Mouse (Mus musculus) limb, embryonic 13.5 days (tissue): ENCODE results near the gene Ptbp1. TPM values are rescaled to one million over a fixed set of nuclear protein-coding genes. Genes with fewer than 3 reads are reported as not detected.
"Not testable (repeated sequence)": the region's sequence is repeated elsewhere in the genome, so short reads cannot be mapped to it uniquely, and the experiment has no call there.

Experiments
- ATAC-seq: fragments of 200-750 bp; cut with Nextera tagmentation; 2 replicates; pipeline ENCODE4 v1.8.0; 2017; ENCODE audit warnings: low read depth, moderate number of reproducible peaks, moderate TSS enrichment; ENCODE audit not compliant: low FRiP score
- H3K27ac ChIP-seq: fragments of 300-500 bp; sonication (generic); 2 replicates; pipeline ENCODE4 v1.5.1; 2015; ENCODE audit warnings: inconsistent platforms, mild to moderate bottlenecking, moderate library complexity
- H3K27me3 ChIP-seq: fragments of 300-500 bp; sonication (generic); 2 replicates; pipeline ENCODE4 v1.6.1; 2015; ENCODE audit warnings: mild to moderate bottlenecking, inconsistent platforms
- H3K36me3 ChIP-seq: fragments of 300-500 bp; sonication (generic); 2 replicates; pipeline ENCODE4 v1.6.1; 2015; ENCODE audit warnings: inconsistent platforms, mild to moderate bottlenecking, moderate library complexity
- H3K4me1 ChIP-seq: fragments of 300-500 bp; sonication (generic); 2 replicates; pipeline ENCODE4 v1.6.1; 2015; ENCODE audit warnings: inconsistent platforms
- H3K4me2 ChIP-seq: fragments of 300-500 bp; sonication (generic); replicated peaks from 2 replicates; pipeline ENCODE4 v1.6.1; 2015; ENCODE audit warnings: inconsistent platforms, mild to moderate bottlenecking, moderate library complexity
- H3K4me3 ChIP-seq: fragments of 300-500 bp; sonication (generic); 2 replicates; pipeline ENCODE4 v1.5.1; 2015; ENCODE audit warnings: moderate library complexity, mild to moderate bottlenecking, inconsistent platforms
- H3K9ac ChIP-seq: fragments of 300-500 bp; sonication (generic); 2 replicates; pipeline ENCODE4 v1.6.1; 2015; ENCODE audit warnings: mild to moderate bottlenecking, inconsistent platforms
- H3K9me3 ChIP-seq: fragments of 300-500 bp; sonication (generic); 2 replicates; pipeline ENCODE4 v1.6.1; 2016; ENCODE audit warnings: inconsistent platforms
- whole genome bisulfite sequencing: fragments of 180-500 bp; shearing (Covaris S2); methylation state at CpG from one replicate; pipeline ENCODE4 v1.1.7; 2015; 5-methylcytosine and 5-hydroxymethylcytosine counted together
- polyA plus RNA-seq: library from polyadenylated mRNA; unstranded; fragments of >200 nt; fragmentation: Nextera tagmentation; extraction: Ambion mirVana; gene quantifications from 2 replicates; pipeline ENCODE4 v1.2.1, GENCODE M21; 2015

Ptbp1 gene
- polyA plus RNA-seq, 1 experiment from 2014 or later: 366 TPM

DNA sequence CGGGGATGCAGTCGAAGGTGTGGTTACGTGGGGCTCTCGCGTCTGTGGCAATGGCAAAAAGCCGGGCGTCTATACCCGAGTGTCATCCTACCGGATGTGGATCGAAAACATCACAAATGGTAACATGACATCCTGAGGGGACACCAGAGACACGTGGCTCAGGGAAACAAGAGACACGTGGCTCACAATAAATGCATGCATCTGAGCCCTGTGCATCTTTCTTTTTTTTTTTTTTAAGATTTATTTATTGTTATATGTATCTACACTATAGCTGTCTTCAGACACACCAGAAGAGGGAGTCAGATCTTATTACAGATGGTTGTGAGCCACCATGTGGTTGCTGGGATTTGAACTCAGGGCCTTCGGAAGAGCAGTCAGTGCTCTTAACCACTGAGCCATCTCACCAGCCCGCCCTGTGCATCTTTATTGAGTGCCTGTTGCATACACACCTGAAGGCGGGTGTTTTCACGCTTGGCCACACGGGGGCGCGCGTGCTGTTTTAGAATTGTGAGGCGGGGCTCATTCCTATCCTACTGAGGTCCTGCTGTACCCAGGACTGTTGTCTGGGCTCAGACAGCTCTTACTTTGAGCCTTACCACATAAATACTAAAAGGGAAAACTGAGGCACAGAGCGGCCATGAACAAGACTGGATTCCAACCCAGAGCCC lies 38.4 kb downstream of the Ptbp1 start:
- peak; percentile 60; the same call in 1 of the 2 replicates for ATAC-seq
- Histone ChIP-seq H3K36me3 (peaks cover 33% of the 10 kb centered on the region), H3K9ac (0 out of 2 replicates have a peak overlapping the region, but pooled peaks have one; percentile 4)
- H3K9me3 ChIP-seq, H3K4me2 ChIP-seq, H3K4me3 ChIP-seq, H3K27ac ChIP-seq, H3K27me3 ChIP-seq, H3K4me1 ChIP-seq: not testable (repeated sequence)
- WGBS: 44% methylated on average over 22 of the region's 22 CpGs

DNA sequence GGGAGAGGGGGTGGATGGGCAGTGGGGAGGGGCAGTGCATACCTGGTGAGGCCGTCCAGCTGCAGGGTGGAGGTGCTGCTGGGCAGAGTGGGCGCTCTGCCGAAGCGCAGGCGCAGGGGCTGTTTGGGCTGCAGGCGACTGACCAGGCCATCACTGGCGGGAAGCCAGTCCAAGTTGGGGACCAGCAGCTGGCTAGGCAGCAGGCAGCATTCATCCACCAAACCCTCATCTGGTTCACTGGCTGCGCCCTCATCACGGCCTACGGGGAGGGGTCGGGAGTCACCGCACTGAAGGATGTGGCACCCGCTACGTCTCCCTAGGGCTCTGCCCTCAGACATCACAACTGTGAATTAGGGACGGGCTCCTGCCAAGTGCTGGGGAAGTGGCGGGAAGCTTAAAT lies 42.1 kb downstream of the Ptbp1 start:
- no peaks in the 10 kb centered on the region for H3K9me3 ChIP-seq
- H3K4me1 ChIP-seq: no peaks in the 10 kb centered on the region
- no peak overlapping the region for H3K4me3 ChIP-seq
- H3K27ac ChIP-seq: no peak overlapping the region
- no peak for ATAC-seq
- no peaks in the 10 kb centered on the region for H3K27me3 ChIP-seq
- no peak overlapping the region for H3K9ac ChIP-seq
- H3K4me2 ChIP-seq: no peak overlapping the region
- peaks cover 69% of the 10 kb centered on the region for H3K36me3 ChIP-seq
- WGBS: 94% methylated on average over 16 of the region's 16 CpGs

DNA sequence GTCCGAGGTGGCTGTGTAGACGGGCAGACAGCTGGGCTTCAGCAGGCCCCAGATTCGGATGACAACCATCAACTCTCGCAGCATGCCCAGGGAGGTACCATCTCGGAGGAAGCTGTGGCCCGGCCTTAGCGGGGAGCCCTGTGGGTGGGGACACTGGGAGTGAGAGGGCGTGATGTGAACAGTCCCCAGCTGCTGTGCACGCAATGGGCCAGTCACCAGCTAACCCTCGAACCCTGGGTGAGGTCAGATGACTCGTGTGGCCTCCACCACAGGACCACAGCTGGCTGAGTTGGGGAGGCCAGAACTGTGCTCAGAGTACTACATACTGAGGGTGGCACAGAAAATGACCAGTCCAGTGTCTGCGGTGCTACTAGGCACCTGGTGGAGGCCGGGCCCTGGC lies 42.6 kb downstream of the Ptbp1 start:
- 85% methylated on average over 13 of the region's 13 CpGs for WGBS
- Histone ChIP-seq H3K4me1 (no peaks in the 10 kb centered on the region), H3K27me3 (no peaks in the 10 kb centered on the region), H3K4me2 (no peak overlapping the region), H3K27ac (no peak overlapping the region), H3K36me3 (peaks cover 74% of the 10 kb centered on the region), H3K4me3 (no peak overlapping the region), H3K9ac (peak overlapping the region; percentile 31; the same call in 1 of the 2 replicates), H3K9me3 (no peaks in the 10 kb centered on the region)
- ATAC-seq: no peak

DNA sequence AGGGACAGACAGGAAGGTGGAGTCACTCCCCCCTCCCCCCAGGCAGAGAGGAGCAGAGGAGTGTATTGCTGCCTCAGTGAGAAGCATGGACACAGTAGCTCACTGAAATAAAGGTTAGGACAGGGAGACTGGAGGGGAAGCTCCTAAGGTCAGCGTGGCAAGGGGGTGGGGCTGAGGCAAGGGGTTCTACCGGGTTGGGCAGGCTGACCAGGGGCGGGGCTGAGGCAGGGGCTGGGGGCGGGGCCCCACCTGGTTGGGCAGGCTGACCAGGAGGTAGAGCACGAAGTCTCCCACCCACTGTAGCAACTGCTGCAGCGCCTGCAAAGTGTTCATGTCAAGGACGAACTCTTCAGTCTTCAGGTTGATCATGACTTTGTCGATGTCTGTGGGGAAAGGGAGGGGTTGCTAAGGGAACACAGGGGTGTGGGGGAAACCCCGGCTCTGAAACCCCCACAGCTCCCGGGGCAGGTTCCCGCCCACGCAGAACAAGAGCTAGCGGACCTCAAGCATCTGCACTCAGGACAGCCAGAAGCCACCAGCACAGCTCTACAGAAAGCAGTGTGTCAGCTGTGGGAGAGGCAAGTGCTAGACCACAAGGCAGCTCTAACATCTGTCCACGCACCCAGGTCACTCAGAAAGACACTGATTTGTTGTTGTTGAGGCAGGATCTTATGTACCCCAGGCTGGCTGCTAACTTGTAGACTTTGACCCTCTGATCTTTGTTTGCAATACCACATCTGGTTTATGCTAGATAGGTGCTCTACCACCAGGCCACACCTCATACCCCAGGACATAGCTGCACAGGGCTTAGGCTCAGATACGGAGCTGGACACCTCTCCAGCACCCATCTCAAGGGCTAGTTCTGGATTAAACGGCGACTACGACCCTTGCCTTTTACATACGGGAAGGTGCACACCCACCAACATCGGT lies 43.4 kb downstream of the Ptbp1 start:
- ATAC-seq: no peak
- H3K4me2 ChIP-seq: no peak overlapping the region
- 57% methylated on average over 18 of the region's 20 CpGs for WGBS
- no peaks in the 10 kb centered on the region for H3K9me3 ChIP-seq
- peaks cover 81% of the 10 kb centered on the region for H3K36me3 ChIP-seq
- H3K27ac ChIP-seq: no peak overlapping the region
- H3K4me3 ChIP-seq: no peak overlapping the region
- H3K9ac ChIP-seq: no peak overlapping the region; the same call in 1 of the 2 replicates
- no peaks in the 10 kb centered on the region for H3K27me3 ChIP-seq
- H3K4me1 ChIP-seq: no peaks in the 10 kb centered on the region

DNA sequence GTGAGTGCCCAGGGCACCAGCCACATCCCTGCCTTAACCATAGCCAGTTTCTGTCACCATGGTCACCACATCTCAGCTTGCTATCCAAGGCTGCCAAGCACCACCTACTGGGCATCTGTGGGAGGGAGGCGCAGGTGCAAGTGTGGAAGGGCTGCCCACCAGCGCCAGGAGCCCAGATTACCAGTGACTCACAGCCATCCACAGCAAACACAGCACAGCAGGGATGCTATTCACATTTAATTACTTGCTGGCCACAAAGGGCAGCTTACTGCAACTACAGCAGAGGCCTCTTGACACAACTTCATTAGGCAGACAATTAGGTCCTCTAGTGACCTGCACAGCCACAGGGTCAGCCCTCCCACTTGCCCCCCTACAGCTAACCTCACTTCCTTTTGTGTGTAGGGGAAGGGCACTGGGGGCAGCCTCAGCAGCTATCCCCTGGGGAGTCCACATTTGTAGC lies 46.8 kb downstream of the Ptbp1 start:
- H3K27ac ChIP-seq: no peak overlapping the region
- WGBS: 29% methylated on average over 2 of the region's 2 CpGs
- H3K36me3 ChIP-seq: peaks cover 98% of the 10 kb centered on the region
- no peaks in the 10 kb centered on the region for H3K27me3 ChIP-seq
- 0 out of 2 replicates have a peak overlapping the region, but pooled peaks have one; percentile 5 for H3K9ac ChIP-seq
- H3K4me2 ChIP-seq: no peak overlapping the region
- H3K4me3 ChIP-seq: no peak overlapping the region
- no peak for ATAC-seq
- H3K9me3 ChIP-seq: no peaks in the 10 kb centered on the region
- no peaks in the 10 kb centered on the region for H3K4me1 ChIP-seq

DNA sequence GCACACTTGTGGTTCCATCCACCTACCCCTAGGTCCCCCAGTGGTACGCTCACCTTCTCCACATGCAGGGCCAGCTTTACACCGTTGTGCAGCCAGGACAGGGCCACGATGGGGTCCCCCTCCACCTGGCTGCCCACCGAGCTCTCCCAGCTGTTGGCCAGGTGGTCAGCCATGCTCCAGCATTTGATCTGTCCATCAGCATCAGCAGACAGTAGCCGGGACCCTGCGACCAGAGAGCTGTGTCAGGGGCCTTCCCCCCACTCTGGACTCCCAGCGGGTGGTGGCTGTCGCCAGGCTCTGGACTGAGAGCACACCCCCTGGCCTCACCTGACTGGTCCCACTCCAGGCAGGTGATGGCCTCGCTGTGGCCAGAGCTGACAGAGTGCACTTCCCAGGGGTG lies 52.5 kb downstream of the Ptbp1 start:
- no peak overlapping the region for H3K4me3 ChIP-seq
- WGBS: 92% methylated on average over 9 of the region's 9 CpGs

DNA sequence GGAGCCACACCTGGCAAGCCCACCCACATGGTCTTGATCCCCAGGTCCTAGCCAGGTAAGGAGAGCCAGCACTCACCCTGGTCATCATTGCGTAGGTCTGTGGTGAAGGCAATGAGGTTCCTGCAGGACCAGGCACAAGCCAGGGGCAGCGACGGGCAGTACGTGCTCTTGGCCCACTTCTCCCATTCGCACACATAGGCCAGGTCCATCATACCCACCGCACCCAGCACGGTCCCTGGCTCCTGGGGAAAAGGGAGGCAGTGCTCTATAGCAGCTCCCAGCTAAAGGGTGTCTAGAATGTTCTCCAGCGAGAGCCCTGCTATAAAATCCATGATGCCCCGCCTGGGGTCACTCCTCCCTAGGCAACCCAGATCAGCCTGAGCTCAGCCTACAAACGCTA lies 53.2 kb downstream of the Ptbp1 start:
- Histone ChIP-seq H3K27ac (no peak overlapping the region), H3K27me3 (no peaks in the 10 kb centered on the region), H3K4me3 (peak overlapping the region; percentile 64; the same call in 1 of the 2 replicates), H3K4me1 (peaks cover 12% of the 10 kb centered on the region), H3K9ac (peak overlapping the region; percentile 25; the same call in 1 of the 2 replicates), H3K36me3 (peaks cover 71% of the 10 kb centered on the region), H3K4me2 (peak overlapping the region; percentile 55; the same call in 1 of the 2 replicates), H3K9me3 (no peaks in the 10 kb centered on the region)
- 93% methylated on average over 10 of the region's 10 CpGs for WGBS
- ATAC-seq: no peak

More for the DNA sequence above, 52.5 kb downstream of the Ptbp1 start:
- peak overlapping the region; percentile 25; the same call in 1 of the 2 replicates for H3K9ac ChIP-seq
- peaks cover 12% of the 10 kb centered on the region for H3K4me1 ChIP-seq
- peaks cover 70% of the 10 kb centered on the region for H3K36me3 ChIP-seq
- H3K9me3 ChIP-seq: no peaks in the 10 kb centered on the region
- H3K27ac ChIP-seq: no peak overlapping the region
- no peaks in the 10 kb centered on the region for H3K27me3 ChIP-seq
- ATAC-seq: no peak
- H3K4me2 ChIP-seq: no peak overlapping the region

DNA sequence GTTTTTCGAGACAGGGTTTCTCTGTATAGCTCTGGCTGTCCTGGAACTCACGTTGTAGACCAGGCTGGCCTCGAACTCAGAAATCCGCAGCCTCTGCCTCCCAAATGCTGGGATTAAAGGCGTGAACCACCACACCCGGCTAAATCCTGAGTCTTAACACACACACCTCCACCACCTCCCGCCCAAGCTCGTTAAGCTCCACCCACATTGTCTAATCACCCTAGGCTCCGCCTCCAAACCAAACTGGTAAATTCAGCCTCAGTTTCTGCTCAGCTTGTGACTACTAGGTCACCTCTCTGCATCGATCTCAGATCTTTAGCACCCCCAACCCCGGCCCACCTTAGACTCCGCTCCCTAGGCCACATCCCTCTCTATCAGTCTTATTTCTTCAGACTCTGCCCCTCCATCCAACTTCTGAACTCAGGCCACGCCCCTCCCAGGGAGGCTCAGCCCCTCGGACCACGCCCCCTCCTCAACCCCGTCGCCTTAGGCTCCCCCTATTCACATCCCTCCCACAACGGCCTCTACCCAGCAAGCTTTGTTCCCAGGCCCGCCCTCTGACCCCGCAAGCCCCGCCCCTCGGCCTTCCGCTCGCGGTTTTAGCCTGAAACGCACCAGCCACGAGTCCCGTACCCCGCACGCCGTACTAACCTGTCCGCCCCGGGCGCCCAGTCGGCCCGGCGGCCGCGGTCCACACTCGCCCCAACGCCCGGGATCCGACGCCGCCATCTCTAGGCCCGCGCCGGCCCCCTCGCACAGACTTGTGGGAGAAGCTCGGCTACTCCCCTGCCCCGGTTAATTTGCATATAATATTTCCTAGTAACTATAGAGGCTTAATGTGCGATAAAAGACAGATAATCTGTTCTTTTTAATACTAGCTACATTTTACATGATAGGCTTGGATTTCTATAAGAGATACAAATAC lies 54.2 kb downstream of the Ptbp1 start, which contains the start of gene Med16:
TSS of gene Med16 (minus strand) at position 757 of the 925 bp plus-strand sequence.
- H3K4me2 ChIP-seq: peak within 1 kb of the TSS; percentile 55
- H3K36me3 ChIP-seq: peaks cover 71% of the 10 kb centered on the region
- WGBS: 1% methylated on average over 52 of the region's 52 CpGs
- no peaks in the 10 kb centered on the region for H3K27me3 ChIP-seq
- H3K9ac ChIP-seq: peak within 1 kb of the TSS; percentile 87
- H3K4me1 ChIP-seq: peaks cover 12% of the 10 kb centered on the region
- H3K4me3 ChIP-seq: peak within 1 kb of the TSS; percentile 64
- peak; percentile 93 for ATAC-seq
- no peaks in the 10 kb centered on the region for H3K9me3 ChIP-seq
- H3K27ac ChIP-seq: peak within 1 kb of the TSS; percentile 97

DNA sequence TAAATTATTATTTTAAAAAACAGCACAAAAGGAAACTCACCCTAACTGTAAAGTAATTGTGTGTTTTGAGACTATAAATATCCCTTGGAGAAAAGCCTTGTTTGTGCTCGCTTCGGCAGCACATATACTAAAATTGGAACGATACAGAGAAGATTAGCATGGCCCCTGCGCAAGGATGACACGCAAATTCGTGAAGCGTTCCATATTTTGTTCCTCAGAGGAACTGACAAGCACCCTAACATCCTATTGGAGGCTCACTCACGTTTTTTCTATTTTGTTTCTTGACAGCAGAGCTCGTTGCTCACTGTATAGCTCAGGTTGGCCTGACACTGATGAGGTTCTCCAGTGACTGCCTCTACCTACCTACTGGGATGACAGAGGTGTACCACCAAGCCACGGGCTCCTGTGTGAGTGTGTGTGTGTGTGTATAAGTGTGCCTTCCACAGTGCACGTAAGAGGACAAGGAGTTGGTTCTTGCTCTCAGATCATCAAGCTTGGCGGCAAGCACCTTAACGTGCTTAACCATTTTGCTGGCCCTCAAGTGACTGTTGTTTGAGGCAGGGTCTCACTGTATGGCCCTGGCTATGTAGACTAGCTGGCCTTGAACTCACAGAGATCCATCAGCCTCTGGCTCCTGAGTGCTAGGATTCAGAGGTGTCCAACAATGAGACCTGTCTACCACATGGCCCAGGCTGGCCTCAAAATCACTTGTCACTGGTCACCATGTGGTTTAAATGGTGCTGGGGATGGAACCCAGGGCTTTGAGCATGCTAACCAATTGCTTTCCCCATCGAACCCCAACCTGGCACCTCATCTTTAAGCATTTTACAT lies 55.1 kb downstream of the Ptbp1 start:
- Histone ChIP-seq H3K36me3 (peaks cover 63% of the 10 kb centered on the region), H3K4me2 (peak overlapping the region; percentile 54), H3K4me1 (peaks cover 16% of the 10 kb centered on the region), H3K9me3 (no peaks in the 10 kb centered on the region), H3K4me3 (peak overlapping the region; percentile 64), H3K9ac (peak overlapping the region; percentile 53), H3K27me3 (no peaks in the 10 kb centered on the region), H3K27ac (peak overlapping the region; percentile 63; the same call in 1 of the 2 replicates)
- 24% methylated on average over 14 of the region's 14 CpGs for whole genome bisulfite sequencing
- ATAC-seq: peak; percentile 38; the same call in 1 of the 2 replicates

DNA sequence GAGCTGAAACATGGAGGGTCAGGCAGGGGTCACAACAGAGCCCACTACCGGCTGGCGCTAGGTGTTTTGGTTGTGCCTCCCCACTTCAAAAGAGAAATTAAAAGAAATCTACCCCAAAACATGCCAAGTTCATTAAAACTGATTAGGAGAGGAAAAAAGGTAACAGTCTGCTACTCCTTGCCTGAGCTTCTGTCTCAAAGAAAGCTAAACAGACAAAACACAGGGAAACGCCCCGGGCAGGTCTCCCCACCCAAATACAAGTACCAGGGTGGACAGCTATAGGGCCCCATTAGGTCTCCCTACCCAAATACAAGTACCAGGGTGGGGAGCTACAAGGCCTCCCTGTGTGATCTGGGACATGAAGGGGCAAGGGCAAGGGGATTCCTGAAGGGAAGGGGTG lies 56.3 kb downstream of the Ptbp1 start, which contains the start of gene Gm26602:
TSS of gene Gm26602 (plus strand) at position 301 of the 400 bp plus-strand sequence.
- Histone ChIP-seq H3K27me3 (no peaks in the 10 kb centered on the region), H3K4me2 (peak within 1 kb of the TSS; percentile 54), H3K9me3 (no peaks in the 10 kb centered on the region), H3K36me3 (peaks cover 51% of the 10 kb centered on the region), H3K9ac (no peak within 1 kb of the TSS; the same call in 1 of the 2 replicates), H3K27ac (no peak within 1 kb of the TSS), H3K4me1 (peaks cover 29% of the 10 kb centered on the region), H3K4me3 (no peak within 1 kb of the TSS)
- 89% methylated on average over 4 of the region's 4 CpGs for WGBS
- ATAC-seq: no peak
